Mouse (Mus musculus) liver, embryonic 13.5 days (tissue): Measurements from ENCODE around the gene Gstt1. TPM values are rescaled to one million over a fixed set of nuclear protein-coding genes. Genes with fewer than 3 reads are reported as not detected.

Experiments used
- ATAC-seq: fragments of 200-750 bp; cut with Nextera tagmentation; 2 replicates; pipeline ENCODE4 v1.8.0; 2017; ENCODE audit warnings: low read depth, mild to moderate bottlenecking, moderate number of reproducible peaks, moderate library complexity
- DNase-seq: peaks from one replicate; pipeline ENCODE4 v3.0.0; 2022
- H3K27ac ChIP-seq: fragments of 300-500 bp; sonication (generic); 2 replicates; pipeline ENCODE4 v1.5.1; 2015; ENCODE audit warnings: moderate library complexity, mild to moderate bottlenecking, inconsistent platforms
- H3K27me3 ChIP-seq: fragments of 300-500 bp; sonication (generic); 2 replicates; pipeline ENCODE4 v1.6.1; 2015; ENCODE audit warnings: mild to moderate bottlenecking, inconsistent platforms
- H3K36me3 ChIP-seq: fragments of 300-500 bp; sonication (generic); 2 replicates; pipeline ENCODE4 v1.6.1; 2015; ENCODE audit warnings: mild to moderate bottlenecking, inconsistent platforms
- H3K4me1 ChIP-seq: fragments of 300-500 bp; sonication (generic); replicated peaks from 2 replicates; pipeline ENCODE4 v1.6.1; 2015; ENCODE audit warnings: inconsistent platforms
- H3K4me2 ChIP-seq: fragments of 300-500 bp; sonication (generic); 2 replicates; pipeline ENCODE4 v1.6.1; 2015; ENCODE audit warnings: inconsistent platforms, mild to moderate bottlenecking, moderate library complexity
- H3K4me3 ChIP-seq: fragments of 300-500 bp; sonication (generic); replicated peaks from 2 replicates; pipeline ENCODE4 v1.5.1; 2015; ENCODE audit warnings: mild to moderate bottlenecking, inconsistent platforms
- H3K9ac ChIP-seq: fragments of 300-500 bp; sonication (generic); 2 replicates; pipeline ENCODE4 v1.6.1; 2015; ENCODE audit warnings: mild to moderate bottlenecking, inconsistent platforms
- H3K9me3 ChIP-seq: fragments of 300-500 bp; sonication (generic); replicated peaks from 2 replicates; pipeline ENCODE4 v1.6.1; 2016; ENCODE audit warnings: inconsistent platforms
- WGBS: fragments of 180-500 bp; shearing (Covaris S2); methylation state at CpG from one replicate; pipeline ENCODE4 v1.1.7; 2015; ENCODE audit not compliant: insufficient replicate concordance; 5-methylcytosine and 5-hydroxymethylcytosine counted together
- polyA plus RNA-seq: library from polyadenylated mRNA; unstranded; fragments of >200 nt; fragmentation: Nextera tagmentation; extraction: Ambion mirVana; gene quantifications from 2 replicates; pipeline ENCODE4 v1.2.1, GENCODE M21; 2015

Gene Gstt1
- polyA plus RNA-seq, 1 experiment from 2014 or later, result 49.2 TPM

GRCm38 (mm10) chr10:75833456-75834080 lies 35.2 kb upstream of the Gstt1 start:
- Histone ChIP-seq H3K9me3 (no peaks in the 10 kb centered on the region), H3K4me1 (peaks cover 58% of the 10 kb centered on the region), H3K9ac (peak overlapping the region; percentile 79), H3K27me3 (peaks cover 21% of the 10 kb centered on the region), H3K27ac (peak overlapping the region; percentile 86), H3K4me3 (peak overlapping the region; percentile 67), H3K4me2 (peak overlapping the region; percentile 80), H3K36me3 (no peaks in the 10 kb centered on the region)
- WGBS, result 12% methylated on average over 21 of the region's 21 CpGs
- no peak for DNase-seq
- ATAC-seq, result no peak

GRCm38 (mm10) chr10:75832272-75832895 lies 34.0 kb upstream of the Gstt1 start:
- peak overlapping the region; percentile 80; the same call in 1 of the 2 replicates for H3K4me2 ChIP-seq
- no peak for ATAC-seq

GRCm38 (mm10) chr10:75830275-75830670 lies 31.9 kb upstream of the Gstt1 start:
- DNase-seq, result no peak
- no peak for ATAC-seq

More at GRCm38 (mm10) chr10:75832272-75832895, 34.0 kb upstream of the Gstt1 start:
- peaks cover 21% of the 10 kb centered on the region for H3K27me3 ChIP-seq
- peaks cover 46% of the 10 kb centered on the region for H3K4me1 ChIP-seq
- H3K9me3 ChIP-seq, result no peaks in the 10 kb centered on the region
- no peak overlapping the region for H3K4me3 ChIP-seq
- H3K27ac ChIP-seq, result no peak overlapping the region
- WGBS, result 49% methylated on average over 13 of the region's 13 CpGs
- H3K36me3 ChIP-seq, result no peaks in the 10 kb centered on the region
- peak; percentile 46 for DNase-seq
- no peak overlapping the region for H3K9ac ChIP-seq

GRCm38 (mm10) chr10:75829529-75830274 lies 31.3 kb upstream of the Gstt1 start:
- no peak for ATAC-seq
- peaks cover 22% of the 10 kb centered on the region for H3K4me1 ChIP-seq
- peaks cover 21% of the 10 kb centered on the region for H3K27me3 ChIP-seq
- DNase-seq, result no peak
- H3K27ac ChIP-seq, result no peak overlapping the region
- H3K4me3 ChIP-seq, result no peak overlapping the region
- H3K9me3 ChIP-seq, result no peaks in the 10 kb centered on the region
- no peak overlapping the region for H3K9ac ChIP-seq
- no peaks in the 10 kb centered on the region for H3K36me3 ChIP-seq
- 42% methylated on average over 2 of the region's 2 CpGs for WGBS
- H3K4me2 ChIP-seq, result no peak overlapping the region

More at GRCm38 (mm10) chr10:75830275-75830670, 31.9 kb upstream of the Gstt1 start:
- Histone ChIP-seq H3K4me2 (no peak overlapping the region), H3K27ac (no peak overlapping the region), H3K9ac (no peak overlapping the region), H3K4me3 (no peak overlapping the region), H3K36me3 (no peaks in the 10 kb centered on the region), H3K4me1 (peaks cover 28% of the 10 kb centered on the region), H3K27me3 (peaks cover 21% of the 10 kb centered on the region), H3K9me3 (no peaks in the 10 kb centered on the region)
- WGBS, result 73% methylated on average over 2 of the region's 2 CpGs

- no peak overlapping the region for H3K4me3 ChIP-seq
- H3K27ac ChIP-seq, result no peak overlapping the region
- peaks cover 10% of the 10 kb centered on the region; the same call in 1 of the 2 replicates for H3K27me3 ChIP-seq
- H3K4me2 ChIP-seq, result no peak overlapping the region
- H3K9ac ChIP-seq, result no peak overlapping the region
- DNase-seq (no peak), ATAC-seq (no peak)
- H3K4me1 ChIP-seq, result peaks cover 10% of the 10 kb centered on the region
- H3K36me3 ChIP-seq, result no peaks in the 10 kb centered on the region
- no peaks in the 10 kb centered on the region for H3K9me3 ChIP-seq
Observed at GRCm38 (mm10) chr10:75828500-75828931, 30.1 kb upstream of the Gstt1 start.

- Histone ChIP-seq H3K4me1 (peaks cover 5% of the 10 kb centered on the region; the same call in 1 of the 2 replicates), H3K36me3 (no peaks in the 10 kb centered on the region), H3K27ac (no peak overlapping the region), H3K4me3 (no peak overlapping the region), H3K9ac (no peak overlapping the region), H3K4me2 (no peak overlapping the region), H3K9me3 (no peaks in the 10 kb centered on the region), H3K27me3 (0 out of 2 replicates have a peak, but pooled peaks cover 6% of the 10 kb centered on the region)
- ATAC-seq, result no peak
- 85% methylated on average over 4 of the region's 4 CpGs for WGBS
- DNase-seq, result no peak
Observed at GRCm38 (mm10) chr10:75827668-75828360, 29.4 kb upstream of the Gstt1 start.

GRCm38 (mm10) chr10:75824530-75824929 lies 26.1 kb upstream of the Gstt1 start:
- whole genome bisulfite sequencing, result 49% methylated on average over 4 of the region's 4 CpGs
- no peak overlapping the region for H3K4me3 ChIP-seq
- no peaks in the 10 kb centered on the region for H3K4me1 ChIP-seq
- ATAC-seq (no peak), DNase-seq (no peak)
- H3K27ac ChIP-seq, result no peak overlapping the region
- H3K9me3 ChIP-seq, result no peaks in the 10 kb centered on the region
- H3K4me2 ChIP-seq, result no peak overlapping the region
- H3K36me3 ChIP-seq, result no peaks in the 10 kb centered on the region
- no peak overlapping the region for H3K9ac ChIP-seq
- H3K27me3 ChIP-seq, result no peaks in the 10 kb centered on the region

DNA sequence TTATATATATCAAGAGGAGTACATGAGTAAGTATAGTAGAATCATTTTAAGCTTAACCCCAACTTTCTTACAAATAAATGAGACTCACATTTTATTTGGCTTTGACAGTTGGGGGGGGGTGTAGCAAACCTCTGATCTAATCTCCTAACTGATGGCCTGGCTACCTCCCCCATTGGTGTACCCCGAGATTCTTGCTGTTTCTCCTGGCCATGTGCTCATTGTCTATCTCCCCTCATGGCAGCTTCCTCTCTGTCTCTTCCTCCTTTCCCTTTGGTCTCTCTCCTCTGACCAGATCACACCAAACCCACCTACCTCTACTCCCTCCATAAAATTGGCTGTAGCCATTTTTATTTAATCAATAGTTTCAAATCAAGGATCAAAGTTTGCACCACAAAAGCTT lies 25.4 kb upstream of the Gstt1 start:
- H3K4me3 ChIP-seq, result no peak overlapping the region
- WGBS, result 44% methylated on average over 1 of the region's 1 CpGs
- DNase-seq (no peak), ATAC-seq (no peak)
- H3K36me3 ChIP-seq, result no peaks in the 10 kb centered on the region
- H3K27ac ChIP-seq, result no peak overlapping the region
- no peaks in the 10 kb centered on the region for H3K4me1 ChIP-seq
- H3K27me3 ChIP-seq, result no peaks in the 10 kb centered on the region
- H3K4me2 ChIP-seq, result no peak overlapping the region
- H3K9me3 ChIP-seq, result no peaks in the 10 kb centered on the region
- no peak overlapping the region for H3K9ac ChIP-seq

DNA sequence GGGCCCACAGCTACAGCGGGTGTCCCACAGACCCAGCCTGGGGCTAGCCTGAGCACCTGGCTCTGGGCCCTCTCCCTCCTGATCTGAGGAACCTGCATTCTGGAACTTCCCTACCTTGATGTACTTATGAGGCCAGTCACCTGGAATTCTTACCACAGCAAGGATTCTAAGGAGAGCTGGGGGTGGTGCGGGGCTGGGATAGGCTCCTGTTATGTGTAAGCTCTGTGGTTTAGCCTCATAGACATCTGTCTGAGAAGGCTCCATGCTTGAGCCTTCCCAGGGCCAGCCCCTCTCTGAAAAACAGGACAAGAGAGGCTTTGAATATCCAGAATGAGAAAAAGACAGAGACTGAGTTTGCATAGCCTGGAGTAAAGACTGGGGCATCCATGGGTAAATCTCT lies 24.1 kb upstream of the Gstt1 start, which contains the start of gene Gstt4:
Gstt4 (minus strand) TSS at position 101 of the 400 bp plus-strand sequence.
- DNase-seq, result no peak
- H3K36me3 ChIP-seq, result no peaks in the 10 kb centered on the region
- no peak for ATAC-seq
- H3K4me3 ChIP-seq, result no peak within 1 kb of the TSS
- no peak within 1 kb of the TSS for H3K9ac ChIP-seq
- H3K4me1 ChIP-seq, result no peaks in the 10 kb centered on the region
- 85% methylated on average over 2 of the region's 2 CpGs for WGBS
- H3K27me3 ChIP-seq, result no peaks in the 10 kb centered on the region; the same call in 1 of the 2 replicates
- no peaks in the 10 kb centered on the region for H3K9me3 ChIP-seq
- no peak within 1 kb of the TSS for H3K4me2 ChIP-seq
- H3K27ac ChIP-seq, result no peak within 1 kb of the TSS

DNA sequence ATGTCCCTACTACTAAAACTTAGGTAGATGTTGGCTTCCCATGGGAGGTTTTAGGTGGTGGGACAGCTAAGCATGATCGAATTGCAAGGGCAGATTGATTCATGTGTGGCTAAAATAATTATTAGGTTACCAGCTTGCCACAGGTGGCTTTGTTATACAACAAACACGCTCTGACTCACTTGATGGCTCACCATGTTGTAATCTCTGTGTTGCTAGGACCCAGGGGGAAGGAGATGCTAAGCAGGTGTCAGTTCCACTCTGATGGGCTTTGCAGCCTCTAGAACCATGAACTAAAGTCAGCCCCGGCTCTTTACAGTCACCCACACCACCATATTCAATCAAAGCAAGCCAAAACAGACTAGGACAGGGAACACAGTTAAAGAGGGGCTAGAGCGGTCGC lies 21.5 kb upstream of the Gstt1 start:
- WGBS, result 65% methylated on average over 5 of the region's 5 CpGs
- Histone ChIP-seq H3K9ac (no peak overlapping the region), H3K27me3 (no peaks in the 10 kb centered on the region; the same call in 1 of the 2 replicates), H3K9me3 (no peaks in the 10 kb centered on the region), H3K27ac (no peak overlapping the region), H3K4me3 (no peak overlapping the region), H3K4me2 (no peak overlapping the region), H3K36me3 (no peaks in the 10 kb centered on the region), H3K4me1 (no peaks in the 10 kb centered on the region)
- no peak for DNase-seq
- ATAC-seq, result no peak

GRCm38 (mm10) chr10:75818641-75819040 lies 20.3 kb upstream of the Gstt1 start:
- DNase-seq (no peak), ATAC-seq (no peak)
- Histone ChIP-seq H3K4me2 (no peak overlapping the region), H3K4me3 (no peak overlapping the region), H3K27me3 (no peaks in the 10 kb centered on the region; the same call in 1 of the 2 replicates), H3K4me1 (no peaks in the 10 kb centered on the region), H3K36me3 (no peaks in the 10 kb centered on the region), H3K27ac (no peak overlapping the region), H3K9me3 (no peaks in the 10 kb centered on the region), H3K9ac (no peak overlapping the region)
- WGBS, result 49% methylated on average over 10 of the region's 10 CpGs
